Mouse (Mus musculus): ENCODE measurements at regions not wholly inside any gene's neighbourhood (a gene's known extent, or its start where the extent isn't known, plus 50 kb on each side); places are given as distances from the start of the nearest gene placed in this dataset.

DNA sequence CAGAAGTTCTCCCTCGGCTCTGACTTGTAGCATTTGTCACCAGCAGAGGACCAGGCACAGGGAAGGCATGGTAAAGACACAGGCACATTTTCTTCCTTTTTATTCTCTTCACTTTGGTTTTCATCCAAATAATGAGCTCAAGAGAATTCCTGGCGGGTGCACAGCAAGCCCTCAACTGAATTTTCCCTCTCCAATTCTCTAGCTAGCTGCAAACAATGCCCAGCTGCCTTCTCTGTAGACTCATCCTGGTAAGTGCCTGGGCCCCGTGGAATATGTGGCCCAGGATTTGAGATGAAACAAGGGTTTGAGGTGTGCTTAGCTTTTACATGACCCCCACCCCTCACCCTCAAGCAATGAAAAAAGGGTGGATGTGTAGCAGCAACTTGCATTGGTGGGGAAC, 90.4 kb downstream of the Otol1 start:
- no peak for DNase-seq (ENCODE audit: low spot score)

DNA sequence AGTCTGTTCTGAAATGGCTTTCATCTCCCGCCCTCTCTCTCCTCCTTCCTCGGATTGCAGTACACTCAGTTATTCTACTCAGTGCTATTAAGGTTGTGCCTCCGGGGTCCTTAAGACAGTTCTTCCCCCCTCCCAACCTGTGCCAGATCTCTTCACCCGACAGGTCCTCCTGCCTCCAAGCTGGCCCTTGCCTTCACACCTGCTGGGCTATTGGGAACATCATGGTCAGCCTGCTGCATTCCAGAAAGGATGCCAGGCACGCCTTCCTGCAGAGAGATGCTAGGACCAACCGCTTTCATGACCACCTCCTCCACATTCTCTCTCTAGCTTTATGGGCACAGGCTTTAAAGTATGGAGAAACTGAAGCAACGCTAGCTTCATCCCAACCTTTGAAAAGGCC, 94.7 kb downstream of the Otol1 start:
- DNase-seq (ENCODE audit: low spot score): no peak

DNA sequence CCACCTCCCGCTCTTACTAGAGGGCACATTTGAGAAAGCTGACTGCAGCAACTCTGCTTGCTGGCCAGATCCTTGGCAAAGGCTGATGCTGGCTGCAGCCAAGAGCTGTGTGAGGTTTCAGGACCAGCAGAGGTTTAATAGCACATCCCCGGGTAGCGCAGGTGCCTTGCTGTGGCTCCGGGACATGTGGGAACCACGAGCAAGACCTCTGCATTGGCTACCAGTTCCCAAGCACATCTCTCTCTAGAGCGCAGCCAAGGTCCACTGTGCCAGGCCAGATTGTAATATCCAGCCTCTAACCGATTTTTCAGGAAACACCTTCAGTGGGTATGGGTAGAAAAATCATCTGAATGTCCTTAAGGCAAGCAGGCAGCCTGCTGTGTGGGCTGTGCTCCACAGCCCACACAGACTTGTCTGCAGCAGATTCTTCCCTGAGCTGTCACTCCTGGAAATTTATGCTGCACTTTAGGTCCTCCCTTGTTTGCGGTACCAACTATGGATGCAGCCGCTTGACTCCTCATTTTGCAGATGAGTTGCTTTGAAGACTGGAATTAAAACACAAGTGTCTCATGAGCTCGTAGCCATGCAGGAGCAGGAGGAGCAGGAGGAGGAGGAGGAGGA, 95.3 kb downstream of the Otol1 start:
- DNase-seq (ENCODE audit: low spot score): no peak

DNA sequence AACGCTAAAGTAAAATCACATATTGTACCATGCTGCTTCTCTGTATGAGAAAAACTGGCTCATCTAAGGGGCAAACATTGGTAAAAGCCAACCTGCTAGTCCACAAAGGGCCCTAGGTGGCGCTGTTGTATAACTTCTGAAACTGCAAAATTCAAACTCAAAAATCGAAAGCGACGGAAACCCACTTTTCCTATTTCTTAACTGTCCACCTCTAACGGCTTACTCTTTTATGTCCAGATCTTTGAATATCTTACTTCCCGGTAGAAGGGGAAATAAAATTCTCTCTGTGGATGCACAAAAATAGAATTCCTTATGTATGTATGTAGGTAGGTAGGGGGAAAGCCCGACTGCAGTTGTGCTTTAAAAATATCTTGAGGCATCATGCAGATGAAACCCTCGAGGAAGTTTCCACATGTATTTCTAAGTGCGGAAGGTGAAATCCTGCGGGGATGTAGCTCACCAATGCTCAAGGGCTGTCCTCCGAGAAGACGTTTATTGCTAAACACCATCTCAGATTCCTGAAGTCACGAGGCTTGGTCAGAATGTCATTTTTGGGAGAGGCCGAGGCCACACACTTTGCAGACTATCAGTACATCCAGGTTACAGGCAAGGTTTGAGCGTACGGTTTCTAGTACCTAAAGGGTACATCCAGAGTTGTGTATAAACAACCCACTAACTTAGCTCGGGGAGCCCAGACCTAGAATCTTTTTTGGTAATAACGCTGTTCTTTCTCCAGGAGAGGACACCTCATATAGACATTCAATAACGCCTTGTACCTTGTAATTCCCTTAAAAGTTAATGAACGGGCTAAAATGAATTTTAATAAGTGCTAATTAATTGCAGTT, 96.8 kb downstream of the Otol1 start:
- DNase-seq (ENCODE audit: low spot score): peak; percentile 68

DNA sequence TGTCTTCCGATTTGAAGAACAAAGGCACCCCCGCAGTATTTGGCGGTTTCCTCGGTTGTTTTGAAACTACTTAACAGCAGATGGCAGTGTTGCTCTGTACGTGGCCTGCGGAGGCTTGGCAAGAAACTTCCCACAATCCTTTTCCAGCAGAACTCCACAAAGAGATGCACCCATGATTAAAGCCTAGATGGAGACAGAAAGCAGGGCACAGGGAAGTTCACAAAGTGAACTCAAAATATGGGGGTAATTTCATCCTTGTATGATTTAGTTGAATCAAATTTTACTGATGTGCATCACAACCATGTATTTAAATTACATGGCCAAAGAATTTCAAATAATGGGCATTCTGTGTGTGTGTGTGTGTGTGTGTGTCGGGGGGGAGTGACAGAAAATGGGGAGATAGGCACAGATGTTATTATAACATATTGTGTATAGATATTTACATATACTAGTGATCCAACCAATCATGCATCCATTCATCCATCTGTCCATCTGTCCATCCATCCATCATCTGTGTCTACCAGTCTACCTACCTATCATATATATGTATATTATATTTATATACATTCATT, 97.5 kb downstream of the Otol1 start:
- DNase-seq (ENCODE audit: low spot score): peak; percentile 30

DNA sequence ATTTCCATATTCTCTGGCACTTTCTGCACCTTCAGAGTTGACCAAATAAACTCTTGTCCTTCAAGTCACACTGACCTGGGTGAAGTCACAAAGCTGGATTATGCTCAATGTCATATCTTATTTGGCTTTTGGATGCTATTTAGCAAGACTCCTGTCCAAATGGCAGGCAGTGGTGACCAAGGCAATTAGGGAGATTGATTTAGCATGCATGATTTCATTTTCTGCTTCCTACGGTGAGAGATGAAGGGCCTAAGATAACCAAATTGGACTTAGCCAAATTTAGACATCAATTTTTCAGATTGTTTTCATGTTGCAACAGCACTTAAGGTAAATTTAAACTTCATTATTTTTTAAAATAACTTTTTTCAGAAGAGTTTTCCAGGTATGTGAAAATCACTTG, 98.1 kb downstream of the Otol1 start:
- DNase-seq (ENCODE audit: low spot score): no peak

DNA sequence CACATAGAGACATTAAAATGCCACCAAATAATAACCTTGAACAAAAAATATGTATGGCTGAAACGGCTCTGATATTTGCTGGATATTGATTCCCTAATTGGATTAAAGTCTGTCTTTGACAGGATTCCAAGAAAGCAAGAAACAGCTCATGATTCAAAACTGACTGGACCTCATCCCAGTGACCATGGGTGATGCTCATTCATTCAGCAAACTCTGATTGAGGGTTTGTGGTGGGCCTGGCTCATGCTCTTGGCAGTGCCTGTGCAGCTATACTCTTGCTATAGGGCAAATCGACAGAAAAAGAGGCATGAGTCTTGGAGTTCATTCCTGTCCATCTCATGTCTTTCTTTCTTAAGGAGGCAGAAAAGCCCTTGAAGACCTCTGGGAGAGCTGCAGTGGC, 98.7 kb downstream of the Otol1 start:
- DNase-seq (ENCODE audit: low spot score): no peak

DNA sequence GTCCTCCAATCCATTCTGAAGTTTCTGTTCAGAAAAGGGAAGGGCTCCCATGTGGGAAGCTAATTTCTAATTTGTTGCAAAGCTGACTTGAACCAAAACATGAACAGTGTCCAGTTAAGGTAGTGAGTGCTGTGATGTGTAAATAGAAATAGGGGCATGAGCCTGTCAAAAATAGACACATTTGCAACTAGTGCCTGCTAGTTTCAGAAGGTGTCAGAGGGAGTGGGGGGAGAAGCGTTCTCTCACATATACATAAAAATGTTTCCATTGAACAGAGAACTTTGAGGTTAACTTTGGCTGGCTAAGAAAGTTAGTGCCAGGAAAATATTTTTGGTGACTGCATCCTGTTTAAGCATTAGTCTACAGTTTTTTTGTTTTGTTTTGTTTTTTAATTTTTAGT, 118.8 kb downstream of the Otol1 start:
- DNase-seq (ENCODE audit: low spot score): no peak

DNA sequence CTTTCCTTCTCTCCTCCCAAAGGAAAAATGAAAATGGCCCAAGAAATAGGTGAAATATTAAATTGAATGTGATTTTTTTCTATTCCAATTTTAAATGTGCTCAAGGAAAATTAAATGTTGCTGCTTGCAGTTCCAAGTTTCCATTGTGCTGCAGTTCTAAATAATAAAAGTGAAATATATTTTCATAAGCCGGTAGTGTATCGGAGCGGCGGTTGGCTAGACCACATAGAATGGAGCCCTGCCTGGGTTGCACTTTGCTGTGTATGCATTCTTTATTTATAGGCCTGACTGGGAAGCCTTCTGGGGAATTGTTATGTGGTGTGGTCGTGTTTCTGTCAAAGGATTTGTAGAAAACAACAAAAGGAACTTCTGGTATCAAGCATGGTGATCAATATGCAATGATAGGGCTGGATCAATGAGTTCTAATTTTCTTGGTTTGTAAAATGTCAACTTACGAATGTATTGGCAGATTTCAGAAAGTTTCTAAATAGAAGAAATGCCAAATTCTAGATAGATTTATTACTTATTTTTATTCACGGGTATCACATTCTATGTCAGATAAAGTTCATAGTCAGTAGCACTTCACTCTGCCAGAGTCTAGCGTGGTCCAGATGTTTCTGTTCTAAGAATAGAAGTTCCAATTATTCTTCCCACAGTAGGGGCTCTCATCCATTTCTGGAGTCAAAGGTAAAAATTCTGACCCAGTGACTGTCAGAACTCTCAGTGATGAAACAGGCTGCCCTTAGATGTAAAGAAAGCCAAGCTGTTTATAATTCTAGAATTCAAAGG, 123.0 kb downstream of the Otol1 start:
- no peak for DNase-seq (ENCODE audit: low spot score)

DNA sequence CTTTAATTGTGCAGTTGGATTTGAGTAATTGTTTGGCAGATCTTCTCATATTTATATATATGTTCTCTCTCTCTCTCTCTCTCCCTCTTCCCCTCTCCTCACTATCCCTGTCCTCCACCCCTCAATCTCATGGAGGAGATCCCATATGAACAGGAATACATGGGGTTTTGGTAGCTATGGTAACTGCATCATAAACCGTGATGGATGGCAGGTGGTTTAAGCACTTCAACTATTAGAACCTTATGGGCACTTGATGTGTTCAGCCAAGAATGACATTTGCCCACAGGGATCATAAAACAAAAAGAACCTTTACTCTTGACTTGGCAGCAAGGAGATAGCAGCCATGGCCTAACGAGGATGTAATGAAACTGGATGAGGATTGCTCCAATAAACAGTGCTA, 127.5 kb downstream of the Otol1 start:
- DNase-seq (ENCODE audit: low spot score): no peak

DNA sequence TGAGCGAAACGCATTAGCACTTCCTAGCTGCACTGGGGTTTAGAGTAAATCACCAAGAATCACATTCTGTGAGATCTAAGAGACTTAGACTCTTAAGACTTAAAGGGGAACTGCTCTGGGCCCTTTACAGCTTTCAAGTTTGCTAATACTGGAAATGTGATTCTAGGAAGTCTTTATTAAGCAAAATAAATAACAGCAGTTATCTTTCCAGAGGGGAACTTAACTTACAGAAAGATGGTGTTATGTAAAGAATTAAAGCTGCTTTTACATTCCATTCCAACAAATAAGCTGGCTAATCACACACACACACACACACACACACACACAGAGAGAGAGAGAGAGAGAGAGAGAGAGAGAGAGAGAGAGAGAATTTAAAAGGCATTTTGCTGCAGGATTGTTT, 131.1 kb downstream of the Otol1 start:
- no peak for DNase-seq (ENCODE audit: low spot score)

DNA sequence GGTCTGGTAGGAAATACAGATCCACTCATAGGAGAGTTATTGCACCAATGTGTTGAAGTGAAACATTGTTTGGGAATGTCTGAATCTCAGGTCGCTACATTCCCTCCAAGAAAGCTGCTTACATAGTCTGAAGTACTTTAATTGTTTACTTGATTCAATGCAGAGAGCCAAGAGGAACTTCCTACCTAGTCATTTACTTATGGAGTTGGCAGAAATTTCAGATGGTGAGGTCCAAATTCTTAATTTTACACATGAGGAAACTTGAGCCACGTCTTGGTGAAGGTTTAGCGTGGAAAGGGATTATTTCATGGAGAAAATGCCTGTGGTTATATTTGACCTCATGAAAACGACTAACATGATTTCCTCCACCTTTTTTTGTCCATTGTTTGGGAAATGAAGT, 131.5 kb downstream of the Otol1 start:
- DNase-seq (ENCODE audit: low spot score): no peak

DNA sequence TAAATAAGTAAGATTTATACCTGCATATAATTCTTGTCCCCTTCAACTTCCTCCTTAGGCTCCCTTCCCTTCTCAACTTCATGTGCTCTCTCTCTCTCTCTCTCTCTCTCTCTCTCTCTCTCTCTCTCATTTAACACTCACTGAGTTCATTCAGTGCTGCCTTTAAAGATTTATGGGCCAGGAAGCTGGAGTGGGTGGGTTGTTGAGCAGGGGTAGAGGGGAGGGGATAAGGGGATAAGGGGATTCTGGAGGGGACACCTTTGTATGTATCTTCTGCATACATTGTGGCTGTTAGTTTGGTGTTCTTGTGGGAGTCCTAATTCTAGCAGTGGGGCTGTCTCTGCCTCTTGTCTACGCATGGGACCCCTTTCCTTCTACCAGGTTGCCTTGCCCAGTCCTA, 138.3 kb downstream of the Otol1 start:
- no peak for DNase-seq (ENCODE audit: low spot score)

DNA sequence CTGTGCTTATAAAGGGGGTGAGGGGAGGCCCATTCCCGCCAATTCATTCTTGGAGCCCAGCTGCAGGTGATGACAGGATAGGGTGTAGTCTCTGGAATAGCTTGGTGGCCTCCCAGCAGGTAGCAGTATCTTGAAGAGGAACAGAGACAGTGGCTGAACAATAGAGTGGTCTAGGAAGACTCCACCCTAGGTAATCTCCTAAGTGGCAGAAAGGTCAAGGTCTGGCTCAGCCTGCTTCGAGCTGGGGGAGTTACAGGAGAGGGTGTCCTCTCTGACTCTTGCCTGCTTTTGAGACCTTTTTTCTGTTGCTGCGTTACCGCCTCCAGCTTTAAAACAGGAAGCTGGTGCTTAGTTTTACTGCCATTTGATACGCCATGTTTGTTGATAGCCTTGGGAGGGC, 143.7 kb downstream of the Otol1 start:
- no peak for DNase-seq (ENCODE audit: low spot score)

DNA sequence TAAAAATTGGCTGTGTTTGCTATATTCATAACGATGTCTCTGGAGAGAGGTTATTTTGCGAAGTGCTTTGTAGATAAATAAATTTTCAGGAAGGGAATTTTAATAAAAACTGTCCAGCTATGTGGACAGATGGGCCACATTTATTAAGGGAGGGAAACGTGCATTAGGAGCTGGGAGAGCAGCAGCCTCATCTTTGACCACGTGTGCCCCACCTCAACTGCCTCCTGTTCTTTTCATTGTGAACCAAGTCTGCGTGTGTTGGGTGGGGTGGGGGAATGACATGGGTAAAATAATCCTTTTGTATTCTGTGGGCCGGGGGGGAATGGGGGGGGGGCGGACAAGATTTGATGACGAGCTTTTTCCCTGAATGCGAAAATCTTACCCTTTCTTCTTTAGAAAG, 152.6 kb downstream of the Otol1 start:
- no peak for DNase-seq (ENCODE audit: low spot score)

DNA sequence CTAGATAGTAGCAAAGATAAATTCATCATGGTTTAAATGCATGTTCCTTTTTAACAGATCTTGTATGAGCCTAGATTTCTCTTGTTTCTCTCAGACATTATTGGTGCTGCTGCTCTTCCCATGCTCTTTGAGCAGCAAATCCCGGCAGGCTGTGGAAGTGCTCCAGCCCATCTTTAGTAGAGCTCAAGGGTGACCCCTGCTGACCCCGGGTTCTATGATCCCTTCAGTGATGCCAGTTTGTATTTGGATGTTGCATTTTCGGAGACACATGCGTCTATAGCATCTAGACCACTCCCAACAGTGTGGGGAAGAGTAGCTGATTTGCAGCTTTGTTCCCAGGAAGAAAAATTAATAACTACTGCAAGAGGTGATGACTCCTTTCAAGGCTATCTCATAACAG, 164.3 kb downstream of the Otol1 start:
- DNase-seq (ENCODE audit: low spot score): no peak

DNA sequence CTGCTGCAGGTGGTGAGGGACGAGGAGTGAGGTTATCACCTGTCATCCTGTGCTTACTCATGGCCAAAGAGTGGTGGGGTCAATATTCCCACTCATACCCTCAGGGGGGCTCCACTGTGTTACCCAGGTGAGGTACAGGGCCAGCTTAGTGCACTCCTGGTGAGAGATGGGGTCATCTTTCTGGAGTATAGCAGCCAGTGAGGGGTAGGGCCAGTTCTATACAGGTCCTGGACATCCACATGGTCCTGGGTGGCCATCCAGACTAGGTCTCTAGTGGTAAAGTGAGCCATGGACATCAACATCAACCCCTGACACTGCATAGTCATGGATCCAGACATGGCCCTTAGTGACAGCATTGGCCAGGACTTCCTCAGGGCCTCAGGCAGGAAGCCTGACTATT, 169.0 kb downstream of the Otol1 start:
- no peak for DNase-seq (ENCODE audit: low spot score)

DNA sequence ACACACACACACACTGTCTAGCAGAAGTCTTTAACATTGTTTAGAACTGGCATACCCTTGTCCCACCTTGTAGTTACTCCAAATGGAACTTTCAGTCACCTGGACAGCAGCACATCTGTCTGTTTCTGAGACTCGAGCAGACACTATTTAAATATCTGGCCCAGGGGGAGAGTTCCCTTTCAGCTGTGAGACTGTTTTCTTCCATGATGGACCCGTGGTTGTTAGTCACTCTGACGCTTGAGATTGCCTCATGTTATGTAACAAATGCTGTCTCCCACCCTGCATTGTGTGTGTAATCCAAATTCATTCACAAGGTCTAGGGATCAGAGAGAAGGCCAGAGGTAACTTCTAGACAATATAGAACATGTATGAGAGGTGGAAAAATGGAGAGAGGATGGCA, 174.2 kb downstream of the Otol1 start:
- no peak for DNase-seq (ENCODE audit: low spot score)

DNA sequence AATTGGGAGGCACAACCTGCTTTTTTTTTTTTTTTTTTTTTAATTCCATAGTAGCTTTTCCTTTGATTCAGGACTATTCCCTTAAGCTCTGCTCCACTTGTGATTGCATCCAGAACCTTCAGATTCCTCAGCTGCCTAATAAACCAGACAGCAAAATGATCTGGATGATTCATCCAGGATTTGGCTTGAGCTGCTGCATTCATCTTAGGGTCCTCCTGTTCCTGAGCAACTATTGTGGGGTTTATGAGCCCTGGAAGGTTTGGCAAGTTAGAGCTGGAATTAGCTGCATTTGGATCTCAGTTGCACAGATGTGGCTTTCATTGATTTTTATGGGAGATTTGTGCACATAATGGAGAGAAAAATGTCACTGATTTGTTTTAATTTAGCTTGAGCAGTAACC, 183.3 kb downstream of the Otol1 start:
- no peak for DNase-seq (ENCODE audit: low spot score)

DNA sequence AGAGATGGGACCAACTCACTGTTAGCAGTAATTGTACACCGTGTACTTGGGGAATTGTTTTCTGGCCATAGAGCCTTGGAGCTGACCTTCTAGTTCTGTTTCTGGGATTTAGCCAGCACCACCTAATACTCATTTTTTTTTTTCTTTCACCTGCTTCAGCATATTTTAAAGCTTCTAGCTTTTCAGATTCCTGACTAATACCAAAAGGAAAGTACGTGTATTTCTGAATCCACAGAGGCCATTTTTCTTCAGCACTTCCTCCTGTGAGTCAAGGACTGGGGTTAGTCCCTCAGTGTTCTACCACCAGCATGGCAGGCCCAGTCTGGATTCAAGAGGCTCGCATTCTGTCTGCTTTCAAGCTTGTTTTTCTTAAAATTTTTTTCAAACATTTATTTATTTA, 189.3 kb downstream of the Otol1 start:
- no peak for DNase-seq (ENCODE audit: low spot score)

DNA sequence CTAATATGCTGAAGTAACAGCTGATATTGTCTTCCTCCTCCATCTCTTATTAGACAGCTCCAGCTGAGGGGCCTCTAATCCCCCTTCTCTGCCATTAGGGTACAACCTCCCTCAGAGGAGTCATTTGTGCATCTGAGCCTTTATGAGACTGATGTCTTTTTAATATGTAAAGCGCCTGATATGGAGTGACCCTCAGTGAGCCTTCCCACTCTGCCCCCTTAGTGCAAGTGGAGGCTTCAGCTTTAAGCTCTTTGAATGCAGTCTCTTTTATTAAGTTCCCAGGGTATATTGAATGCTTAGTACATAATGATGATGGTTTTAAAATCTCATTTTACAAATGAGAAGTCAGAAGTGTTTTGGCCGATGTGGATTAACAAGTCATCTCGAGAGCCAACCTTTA, 191.5 kb downstream of the Otol1 start:
- no peak for DNase-seq (ENCODE audit: low spot score)

DNA sequence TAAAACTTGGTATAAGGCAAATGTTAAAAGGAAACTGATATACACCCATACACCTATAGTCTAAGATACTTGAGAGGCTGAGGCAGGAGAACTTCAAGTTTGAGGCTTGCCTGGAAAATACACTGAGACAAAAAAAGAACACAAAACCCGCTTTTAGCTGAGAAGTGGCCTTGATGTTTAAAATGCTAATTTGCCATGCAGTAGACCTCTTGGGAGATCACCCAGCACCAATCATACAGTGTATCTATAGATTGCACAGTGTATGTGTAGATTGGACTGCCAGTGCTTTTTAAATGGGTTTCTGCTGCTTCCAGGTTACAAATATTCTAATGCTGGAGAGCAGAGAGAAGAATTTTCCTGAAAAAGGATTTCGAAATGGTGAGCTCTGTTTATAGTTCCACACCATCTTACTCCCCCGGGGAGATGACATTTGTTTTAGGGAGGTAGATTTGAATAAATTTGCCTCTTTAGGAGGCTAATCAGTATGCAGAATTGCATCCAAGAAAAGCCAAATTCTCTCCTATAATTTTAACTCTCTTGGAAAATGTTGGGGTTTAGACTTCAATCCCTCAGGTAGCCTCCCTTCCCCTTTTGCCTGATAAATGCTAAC, 194.0 kb downstream of the Otol1 start:
- DNase-seq (ENCODE audit: low spot score): no peak

All from MN1 (cell line).